Mouse (Mus musculus): ENCODE measurements around the gene Rhbdf2.

The Rhbdf2 gene

DNA sequence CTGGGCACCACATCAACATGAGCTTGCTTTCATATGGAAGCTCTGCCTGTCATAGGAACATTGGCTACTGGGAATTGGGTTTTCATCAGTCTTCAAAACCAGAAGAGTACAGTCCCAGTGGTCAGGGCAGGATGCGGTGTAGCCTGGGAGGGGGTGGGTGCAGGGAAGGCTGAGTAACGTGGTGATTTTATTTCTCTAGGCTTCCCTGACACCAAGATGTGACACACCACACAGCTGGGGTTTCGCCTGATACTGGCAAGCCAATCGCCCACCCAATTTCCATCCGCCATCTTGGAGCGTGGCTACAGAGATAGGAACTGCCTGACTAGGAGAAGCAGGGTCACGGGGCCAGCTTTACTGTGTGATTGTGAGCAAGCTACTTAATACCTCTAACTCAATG is 8.2 kb downstream of the Rhbdf2 start:
- 93% methylated on average over 7 of the region's 7 CpGs for WGBS

DNA sequence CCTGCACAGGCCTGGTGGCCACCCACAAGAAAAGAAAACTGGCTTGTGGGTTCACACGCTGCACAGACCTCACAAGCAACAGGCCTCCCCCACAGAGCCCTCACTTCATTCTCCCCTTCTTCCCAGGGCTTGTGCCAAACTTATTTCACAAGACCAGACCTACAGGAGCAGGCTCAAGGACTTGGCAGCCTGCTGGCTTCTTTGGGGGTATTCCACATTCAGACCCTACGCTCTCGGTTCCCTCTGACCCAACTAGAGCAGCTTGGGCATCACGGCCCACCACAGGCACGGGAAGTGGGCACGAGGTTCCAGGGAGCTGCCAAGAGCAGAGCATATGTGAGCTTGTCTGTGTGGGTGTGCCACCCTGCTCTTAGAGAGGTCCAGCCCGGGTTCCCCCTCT is 9.2 kb downstream of the Rhbdf2 start:
- 48% methylated on average over 7 of the region's 7 CpGs for WGBS

GRCm38 (mm10) chr11:116616438-116617118 is 10.2 kb downstream of the Rhbdf2 start:
- WGBS = 79% methylated on average over 10 of the region's 10 CpGs

- 40% methylated on average over 15 of the region's 15 CpGs for WGBS
Measured at GRCm38 (mm10) chr11:116615735-116616437, 10.9 kb downstream of the Rhbdf2 start.

DNA sequence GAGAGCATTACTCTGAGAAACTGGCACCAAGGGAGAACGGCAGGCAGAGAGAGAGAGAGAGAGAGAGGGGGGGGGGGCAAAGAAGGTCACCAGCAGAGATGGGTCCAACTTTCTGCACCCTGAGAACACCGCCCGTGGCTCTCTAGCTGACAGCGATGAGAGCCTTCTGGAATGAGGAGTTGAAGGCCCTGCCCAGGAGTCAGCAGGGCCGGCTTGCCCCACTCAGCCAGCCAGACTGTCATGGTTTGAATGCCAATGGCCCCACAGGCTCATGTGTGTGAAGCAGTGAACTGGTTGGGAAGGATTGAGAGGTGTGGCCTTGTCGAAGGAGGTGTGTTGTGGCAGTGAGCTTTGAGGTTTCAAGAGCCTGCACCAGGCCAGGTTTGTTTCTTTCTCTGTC is 13.6 kb downstream of the Rhbdf2 start:
- 92% methylated on average over 6 of the region's 6 CpGs for WGBS

- WGBS = 100% methylated on average over 1 of the region's 1 CpGs
Measured at GRCm38 (mm10) chr11:116612554-116612953, 14.3 kb downstream of the Rhbdf2 start.

GRCm38 (mm10) chr11:116611883-116612282 is 14.9 kb downstream of the Rhbdf2 start:
- WGBS = 88% methylated on average over 9 of the region's 9 CpGs

- 94% methylated on average over 9 of the region's 9 CpGs for WGBS
Measured at GRCm38 (mm10) chr11:116611168-116611567, 15.7 kb downstream of the Rhbdf2 start.

DNA sequence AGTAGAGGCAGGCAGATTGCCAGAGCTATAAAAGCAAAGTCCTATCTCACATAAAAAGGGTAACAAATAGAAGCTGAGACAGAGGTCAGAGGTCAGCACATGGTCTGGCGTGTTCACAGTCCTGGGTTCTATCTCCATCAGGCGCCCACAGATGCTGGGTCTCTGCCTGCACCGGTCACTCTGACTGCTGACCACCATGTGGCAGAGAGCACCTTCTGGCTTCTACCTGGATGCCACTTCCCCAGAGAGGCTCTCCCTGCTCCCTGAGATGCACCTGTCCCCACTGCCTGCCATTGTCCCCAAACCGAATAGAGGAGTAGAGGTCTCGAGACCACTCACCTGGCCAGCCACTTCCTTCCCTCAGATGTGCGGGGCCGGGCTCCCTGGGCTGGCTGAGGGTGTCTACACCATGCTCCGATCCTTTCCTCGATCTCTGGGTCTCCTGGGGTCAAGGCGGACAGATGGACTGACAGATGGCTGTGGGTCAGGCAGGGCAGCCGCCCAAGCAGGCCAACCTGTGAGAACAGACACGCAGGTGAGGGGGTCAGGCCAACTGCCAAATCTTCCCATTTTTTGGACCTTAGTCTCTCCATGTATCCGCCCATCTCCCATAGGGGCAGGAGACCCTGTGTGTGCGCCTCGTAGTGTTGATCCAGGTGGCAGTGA is 16.7 kb downstream of the Rhbdf2 start:
- WGBS = 90% methylated on average over 15 of the region's 15 CpGs

DNA sequence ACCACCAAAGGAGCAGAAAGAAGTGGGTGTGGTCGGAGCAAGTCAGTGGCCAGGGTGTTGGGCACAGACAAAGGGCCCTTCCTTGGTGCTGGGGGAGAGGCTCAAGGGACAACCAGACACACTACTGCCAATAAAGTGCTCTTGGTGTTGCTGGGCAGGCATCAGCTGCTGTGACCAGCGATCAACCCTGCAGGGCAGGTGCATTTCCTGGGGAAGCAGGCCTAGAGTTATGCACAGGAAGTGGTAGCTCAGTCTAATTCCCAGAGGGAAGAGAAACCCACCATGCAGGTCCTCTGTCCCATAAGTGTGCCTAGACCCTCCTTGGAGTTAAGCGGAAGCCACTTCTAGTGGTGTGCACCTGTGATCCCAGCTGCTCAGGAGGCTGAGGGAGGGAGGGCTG is 19.1 kb downstream of the Rhbdf2 start:
- WGBS = 93% methylated on average over 3 of the region's 3 CpGs

DNA sequence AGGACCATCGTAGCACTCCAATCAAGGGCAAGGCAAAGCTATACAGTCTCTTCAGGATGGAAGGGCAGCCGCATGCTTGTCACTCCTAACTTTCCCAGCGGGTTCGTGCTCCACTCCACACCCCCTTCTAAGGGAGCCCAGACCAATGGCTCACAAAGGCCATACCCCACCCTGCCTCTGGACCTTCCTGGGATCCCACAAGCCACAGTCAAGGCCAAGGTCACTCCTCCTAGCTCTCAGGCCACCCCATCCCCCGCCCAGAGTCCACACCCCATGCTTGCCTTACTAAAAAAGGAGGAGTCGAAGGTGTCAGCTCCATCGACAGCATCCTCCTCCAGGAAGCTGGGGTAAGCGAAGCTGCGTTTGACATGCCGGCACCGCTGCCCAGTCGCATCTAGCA is 22.7 kb downstream of the Rhbdf2 start:
- WGBS = 96% methylated on average over 12 of the region's 12 CpGs

DNA sequence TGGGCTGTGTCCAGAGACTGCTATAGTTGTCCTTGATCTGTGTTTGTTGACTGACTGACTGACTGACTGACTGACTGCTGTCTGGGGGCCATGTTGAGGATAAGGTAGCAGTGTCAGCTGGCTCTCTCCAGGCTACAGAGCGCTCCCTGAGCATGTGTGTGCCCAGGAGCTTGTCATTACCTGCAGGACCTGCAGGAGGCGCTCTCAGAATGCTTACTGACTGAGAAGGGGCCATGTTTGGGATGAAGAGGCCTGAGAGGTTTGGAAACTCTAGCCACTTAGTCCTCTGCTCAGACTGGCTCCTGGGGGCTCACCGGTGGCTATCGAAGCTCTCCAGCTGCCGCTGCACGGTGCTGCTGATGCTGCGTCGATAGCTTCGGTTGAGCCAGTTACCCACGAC is 23.5 kb downstream of the Rhbdf2 start:
- 92% methylated on average over 10 of the region's 10 CpGs for WGBS

DNA sequence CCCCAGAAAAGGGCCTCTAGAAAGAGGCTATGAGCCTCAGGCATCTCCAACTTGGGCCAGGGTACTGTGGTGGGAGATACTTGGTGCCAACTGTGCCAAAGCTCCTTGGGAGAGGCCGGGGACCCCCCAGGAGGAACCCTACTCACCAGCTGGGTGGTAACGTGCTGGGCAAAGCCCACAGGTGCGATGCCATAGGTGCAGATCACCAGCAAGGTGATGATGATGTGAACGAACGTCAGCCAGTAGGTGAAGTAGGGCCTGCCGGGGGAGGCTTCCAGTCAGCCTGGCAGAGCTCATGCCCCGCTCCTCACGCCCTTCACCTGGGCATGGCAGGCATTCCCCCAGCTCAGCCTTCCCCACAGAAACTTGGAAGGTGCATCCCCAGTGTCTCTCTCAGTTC is 24.8 kb downstream of the Rhbdf2 start:
- 91% methylated on average over 8 of the region's 8 CpGs for WGBS

DNA sequence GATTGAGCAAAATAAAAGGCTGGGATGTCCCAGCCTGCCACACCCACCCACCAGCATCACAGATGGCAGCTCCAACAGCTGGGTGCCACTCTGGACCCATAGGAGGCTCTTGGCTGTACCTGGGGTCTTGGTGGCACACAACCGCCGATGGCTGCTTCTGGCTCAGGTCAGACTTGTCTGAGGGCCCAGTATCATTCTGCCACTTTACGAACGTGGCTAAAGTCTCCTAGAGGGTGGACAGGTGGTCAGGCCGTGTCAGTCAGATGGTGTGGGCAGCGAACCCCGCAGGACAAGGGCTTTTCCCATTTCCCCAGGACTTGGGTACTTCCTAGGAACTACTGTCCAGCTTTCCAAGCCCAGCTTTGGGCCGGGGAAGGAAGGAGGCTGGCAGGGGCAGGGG is 25.7 kb downstream of the Rhbdf2 start:
- WGBS = 97% methylated on average over 8 of the region's 8 CpGs

- WGBS = 96% methylated on average over 15 of the region's 15 CpGs
Measured at GRCm38 (mm10) chr11:116599230-116599629, 27.6 kb downstream of the Rhbdf2 start.

DNA sequence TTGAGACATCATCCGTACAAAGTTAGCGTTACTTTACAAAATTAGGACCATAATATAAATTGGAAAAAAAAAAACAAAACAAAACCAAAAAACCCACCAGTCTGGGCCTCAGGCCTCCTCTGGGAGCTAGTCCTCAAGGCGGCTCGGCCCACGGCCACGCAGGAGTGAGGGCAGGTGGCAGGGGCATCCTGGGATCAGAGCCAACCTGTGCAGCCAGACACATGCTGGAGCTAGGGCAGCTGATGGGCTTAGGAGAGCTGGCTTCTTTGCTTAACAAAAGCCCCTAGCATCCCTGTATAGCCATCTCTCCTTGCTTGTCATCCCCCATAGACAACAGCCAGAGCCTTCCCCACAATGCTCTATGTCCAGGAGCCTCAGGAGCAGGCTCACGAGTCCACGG is 28.6 kb downstream of the Rhbdf2 start:
- WGBS = 92% methylated on average over 8 of the region's 8 CpGs

- WGBS = 89% methylated on average over 19 of the region's 19 CpGs
Measured at GRCm38 (mm10) chr11:116596766-116597165, 30.1 kb downstream of the Rhbdf2 start.

- 84% methylated on average over 4 of the region's 4 CpGs for WGBS
Measured at GRCm38 (mm10) chr11:116593345-116593744, 33.5 kb downstream of the Rhbdf2 start.

DNA sequence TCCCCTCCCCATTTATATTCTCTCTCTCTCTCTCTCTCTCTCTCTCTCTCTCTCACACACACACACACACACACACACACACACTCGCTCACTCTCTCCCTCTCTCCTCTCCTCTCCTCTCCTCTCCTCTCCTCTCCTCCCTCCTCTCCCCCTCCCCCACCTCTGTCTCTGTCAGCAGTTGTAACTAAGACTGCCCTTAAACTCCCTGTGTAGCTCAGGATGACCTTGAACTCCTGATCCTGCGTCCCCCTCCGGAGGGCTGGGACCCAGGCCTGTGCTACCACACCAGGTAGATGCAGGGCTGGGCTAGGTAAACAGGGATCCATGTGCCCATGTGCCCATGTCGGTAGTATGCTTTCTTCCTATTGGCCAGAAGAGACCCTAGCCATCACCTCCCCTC is 35.2 kb downstream of the Rhbdf2 start:
- 80% methylated on average over 4 of the region's 4 CpGs for WGBS

DNA sequence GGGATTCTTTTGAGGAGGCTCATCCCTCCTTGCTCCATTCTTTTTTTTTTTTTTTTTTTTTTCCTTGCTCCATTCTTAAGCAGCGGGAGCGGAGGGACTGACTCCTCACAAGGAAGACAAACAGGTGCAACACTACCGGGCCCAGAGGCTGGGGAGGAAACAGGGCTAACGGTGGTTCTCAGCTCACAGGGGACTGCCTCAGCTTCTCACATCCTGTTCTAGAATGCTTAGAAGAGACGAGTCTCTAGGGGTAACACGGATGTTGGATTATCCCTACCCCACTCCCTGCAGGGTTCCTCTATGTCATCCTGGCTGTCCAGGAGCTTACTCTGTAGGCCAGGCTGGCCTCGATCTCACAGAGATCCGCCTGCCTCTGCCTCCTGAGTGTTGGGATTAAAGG is 37.2 kb downstream of the Rhbdf2 start:
- 73% methylated on average over 8 of the region's 8 CpGs for WGBS

- WGBS = 40% methylated on average over 14 of the region's 14 CpGs
Measured at GRCm38 (mm10) chr11:116589020-116589531, 37.7 kb downstream of the Rhbdf2 start.

DNA sequence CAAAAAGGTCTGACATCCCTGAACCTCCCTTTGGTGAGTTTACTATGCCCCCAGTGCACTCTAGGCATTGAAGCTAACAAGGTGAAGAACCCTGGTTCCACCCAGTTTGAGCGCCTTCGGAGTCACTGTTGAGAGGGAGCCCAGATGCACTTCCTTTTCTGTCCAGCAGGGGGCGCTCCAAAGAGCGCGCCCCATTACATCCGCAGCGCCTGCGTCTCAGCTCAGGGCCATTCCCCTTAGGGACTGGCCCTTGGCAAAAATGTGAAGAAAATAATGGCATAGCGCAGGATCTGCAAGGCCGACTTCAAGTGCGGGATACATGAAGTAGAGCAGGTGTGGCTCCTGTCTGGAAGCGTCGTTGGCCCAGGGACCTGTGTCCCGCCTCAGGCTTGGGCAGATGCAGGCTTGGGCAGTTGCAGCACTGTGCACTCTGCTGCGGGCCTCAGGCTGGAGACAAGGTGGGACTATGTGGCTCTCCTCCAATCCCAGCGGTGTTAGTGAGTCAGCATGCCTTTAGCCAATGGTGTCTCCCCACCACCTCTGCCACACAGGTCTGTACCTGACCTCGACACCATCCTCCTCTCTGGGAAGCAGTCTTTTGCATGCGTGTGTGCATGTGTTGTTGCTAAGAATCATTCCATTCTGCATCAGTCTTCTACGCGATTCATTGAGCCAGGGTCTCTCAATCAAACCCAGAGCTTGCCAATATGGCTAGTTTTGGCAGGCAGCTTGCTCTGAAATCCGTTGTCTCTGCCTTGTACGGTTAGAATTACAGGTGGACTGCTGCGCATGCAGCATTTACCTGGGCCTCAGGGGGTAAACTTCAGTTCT is 39.8 kb downstream of the Rhbdf2 start:
- WGBS = 26% methylated on average over 23 of the region's 23 CpGs

Measured in cerebral cortex, adult 2 months (tissue).